Mouse (Mus musculus): Measurements from ENCODE around the gene D6Ertd527e.

DNA sequence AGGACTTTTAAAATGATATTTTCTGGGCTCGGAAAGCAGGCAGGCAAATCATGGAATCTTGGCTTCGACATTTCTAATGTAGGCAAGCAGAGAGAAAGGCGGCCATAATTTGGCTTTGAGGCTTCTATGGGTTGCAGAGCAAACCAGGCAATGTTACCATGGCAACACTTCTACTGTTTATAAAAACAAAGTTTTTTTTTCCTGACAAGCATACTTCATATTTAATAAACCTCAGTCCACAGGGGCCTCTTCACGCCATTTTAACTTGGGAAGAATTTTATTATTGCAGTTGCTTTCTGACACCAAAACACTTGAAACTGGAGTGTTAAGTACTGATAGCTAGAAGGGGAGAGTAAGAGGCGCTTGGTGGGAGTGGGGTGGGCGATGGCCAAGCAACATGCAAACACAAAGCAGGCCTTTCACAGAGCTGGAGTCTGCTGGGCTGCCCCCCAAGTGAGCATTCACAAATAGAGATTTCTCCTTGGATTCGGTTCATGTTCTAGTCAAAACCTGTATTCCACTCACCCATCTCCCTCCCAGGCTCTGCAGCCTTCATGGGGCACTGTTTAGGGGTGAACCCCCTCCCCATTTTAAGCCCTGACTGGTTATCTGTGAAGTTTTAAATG lies 4.8 kb upstream of the D6Ertd527e start:
- TF ChIP-seq CTCF (IDR thresholded peaks at IDR 0.05; ENCODE audit: extremely low read depth, insufficient read length, insufficient replicate concordance, low read depth, low read length) (no peak), POLR2A (IDR thresholded peaks at IDR 0.05; ENCODE audit: low read depth, low read length) (no peak)
